1 mouse cellular context compared by ENCODE assay signal in genomic region chr2:122223654-122224053, GRCm38 (mm10).
TF ChIP-seq lines count a peak whose summit lies in the region.

No protein-coding gene starts in this region.

TF ChIP-seq in MEL, 35 proteins besides CTCF, POLR2A, EP300 and RAD21:
- TF ChIP-seq NELFE (IDR thresholded peaks at IDR 0.05; ENCODE audit: low read depth, low read length) (no peak), TBP (IDR thresholded peaks at IDR 0.05; ENCODE audit: low read depth, low read length) (no peak), MAFK (IDR thresholded peaks at IDR 0.05; ENCODE audit: borderline replicate concordance, low read depth, low read length) (no peak), KAT2A (conservative IDR thresholded peaks at IDR 0.05; ENCODE audit: low read depth, low read length) (no peak), TAL1 (IDR thresholded peaks at IDR 0.05; ENCODE audit: low read length) (peak; percentile 42), ETS1 (IDR thresholded peaks at IDR 0.05; ENCODE audit: low read depth, low read length) (no peak)
TF ChIP-seq in MEL: peak in this region for 1.
